Mouse (Mus musculus): ENCODE results near the gene Grik4. TPM values are rescaled to one million over a fixed set of nuclear protein-coding genes. Genes with fewer than 3 reads are reported as not detected.

Grik4 gene
- polyA plus RNA-seq, 1 experiment from 2014 or later: 0.57 TPM

- Histone ChIP-seq H3K27ac (ENCODE audit: low read length) (no peak overlapping the region), H3K36me3 (ENCODE audit: control insufficient read depth, insufficient read depth, low read length) (no peaks in the 10 kb centered on the region), H3K9me3 (replicated peaks; ENCODE audit: control insufficient read depth, low read length) (no peaks in the 10 kb centered on the region), H3K9ac (ENCODE audit: low read length) (no peak overlapping the region), H3K4me1 (ENCODE audit: control insufficient read depth, insufficient read depth, low read length) (peaks cover 4% of the 10 kb centered on the region), H3K4me3 (replicated peaks; ENCODE audit: low read length) (no peak overlapping the region), H3K27me3 (ENCODE audit: control insufficient read depth, insufficient read depth, low read length) (0 out of 2 replicates have a peak, but pooled peaks cover 2% of the 10 kb centered on the region), H3K4me2 (ENCODE audit: low read depth, low read length) (no peak overlapping the region)
- 65% methylated on average over 1 of the region's 1 CpGs for WGBS
- no peak for ATAC-seq (ENCODE audit: insufficient read depth, low FRiP score)
Observed at GRCm38 (mm10) chr9:42948381-42948780, 4.1 kb upstream of the Grik4 start.

GRCm38 (mm10) chr9:42945174-42945573 lies 881 bp upstream of the Grik4 start:
- Histone ChIP-seq H3K4me2 (ENCODE audit: low read depth, low read length) (peak overlapping the region; percentile 100; the same call in 1 of the 2 replicates), H3K27ac (ENCODE audit: low read length) (no peak overlapping the region), H3K27me3 (ENCODE audit: control insufficient read depth, insufficient read depth, low read length) (0 out of 2 replicates have a peak, but pooled peaks cover 2% of the 10 kb centered on the region), H3K36me3 (ENCODE audit: control insufficient read depth, insufficient read depth, low read length) (no peaks in the 10 kb centered on the region), H3K9me3 (replicated peaks; ENCODE audit: control insufficient read depth, low read length) (no peaks in the 10 kb centered on the region), H3K4me1 (ENCODE audit: control insufficient read depth, insufficient read depth, low read length) (peaks cover 9% of the 10 kb centered on the region), H3K4me3 (replicated peaks; ENCODE audit: low read length) (no peak overlapping the region), H3K9ac (ENCODE audit: low read length) (no peak overlapping the region)
- WGBS: 66% methylated on average over 7 of the region's 7 CpGs
- ATAC-seq (ENCODE audit: insufficient read depth, low FRiP score): no peak

GRCm38 (mm10) chr9:42944536-42945006 lies 278 bp upstream of the Grik4 start:
- Histone ChIP-seq H3K4me3 (replicated peaks; ENCODE audit: low read length) (peak overlapping the region; percentile 71), H3K9ac (ENCODE audit: low read length) (peak overlapping the region; percentile 70), H3K27me3 (ENCODE audit: control insufficient read depth, insufficient read depth, low read length) (0 out of 2 replicates have a peak, but pooled peaks cover 2% of the 10 kb centered on the region), H3K4me2 (ENCODE audit: low read depth, low read length) (peak overlapping the region; percentile 100), H3K36me3 (ENCODE audit: control insufficient read depth, insufficient read depth, low read length) (no peaks in the 10 kb centered on the region), H3K9me3 (replicated peaks; ENCODE audit: control insufficient read depth, low read length) (no peaks in the 10 kb centered on the region), H3K27ac (ENCODE audit: low read length) (no peak overlapping the region), H3K4me1 (ENCODE audit: control insufficient read depth, insufficient read depth, low read length) (peaks cover 9% of the 10 kb centered on the region)
- ATAC-seq (ENCODE audit: insufficient read depth, low FRiP score): peak; percentile 92
- under 1% methylated on average over 52 of the region's 52 CpGs for WGBS

- no peaks in the 10 kb centered on the region for H3K9me3 ChIP-seq (replicated peaks; ENCODE audit: control insufficient read depth, low read length)
- H3K36me3 ChIP-seq (ENCODE audit: control insufficient read depth, insufficient read depth, low read length): no peaks in the 10 kb centered on the region
- peak overlapping the region; percentile 100 for H3K4me2 ChIP-seq (ENCODE audit: low read depth, low read length)
- H3K4me1 ChIP-seq (ENCODE audit: control insufficient read depth, insufficient read depth, low read length): peaks cover 9% of the 10 kb centered on the region
- ATAC-seq (ENCODE audit: insufficient read depth, low FRiP score): no peak
- H3K4me3 ChIP-seq (replicated peaks; ENCODE audit: low read length): peak overlapping the region; percentile 71
- peak overlapping the region; percentile 70; the same call in 1 of the 2 replicates for H3K9ac ChIP-seq (ENCODE audit: low read length)
- H3K27ac ChIP-seq (ENCODE audit: low read length): no peak overlapping the region
- 0 out of 2 replicates have a peak, but pooled peaks cover 2% of the 10 kb centered on the region for H3K27me3 ChIP-seq (ENCODE audit: control insufficient read depth, insufficient read depth, low read length)
- WGBS: 11% methylated on average over 9 of the region's 9 CpGs
Observed at GRCm38 (mm10) chr9:42943057-42943529, 1.2 kb downstream of the Grik4 start.

- Histone ChIP-seq H3K36me3 (ENCODE audit: control insufficient read depth, insufficient read depth, low read length) (no peaks in the 10 kb centered on the region), H3K27ac (ENCODE audit: low read length) (no peak overlapping the region), H3K4me1 (ENCODE audit: control insufficient read depth, insufficient read depth, low read length) (peaks cover 9% of the 10 kb centered on the region), H3K4me2 (ENCODE audit: low read depth, low read length) (no peak overlapping the region), H3K4me3 (replicated peaks; ENCODE audit: low read length) (no peak overlapping the region), H3K9ac (ENCODE audit: low read length) (no peak overlapping the region), H3K27me3 (ENCODE audit: control insufficient read depth, insufficient read depth, low read length) (0 out of 2 replicates have a peak, but pooled peaks cover 2% of the 10 kb centered on the region), H3K9me3 (replicated peaks; ENCODE audit: control insufficient read depth, low read length) (no peaks in the 10 kb centered on the region)
- WGBS: 53% methylated on average over 4 of the region's 4 CpGs
- ATAC-seq (ENCODE audit: insufficient read depth, low FRiP score): no peak
Observed at GRCm38 (mm10) chr9:42942148-42942547, 2.1 kb downstream of the Grik4 start.

- no peak overlapping the region for H3K4me2 ChIP-seq (ENCODE audit: low read depth, low read length)
- H3K27ac ChIP-seq (ENCODE audit: low read length): no peak overlapping the region
- H3K4me3 ChIP-seq (replicated peaks; ENCODE audit: low read length): no peak overlapping the region
- H3K9ac ChIP-seq (ENCODE audit: low read length): no peak overlapping the region
- no peaks in the 10 kb centered on the region for H3K9me3 ChIP-seq (replicated peaks; ENCODE audit: control insufficient read depth, low read length)
- no peaks in the 10 kb centered on the region for H3K4me1 ChIP-seq (ENCODE audit: control insufficient read depth, insufficient read depth, low read length)
- WGBS: 31% methylated on average over 7 of the region's 7 CpGs
- no peaks in the 10 kb centered on the region for H3K27me3 ChIP-seq (ENCODE audit: control insufficient read depth, insufficient read depth, low read length)
- ATAC-seq (ENCODE audit: insufficient read depth, low FRiP score): no peak; the same call in 1 of the 2 replicates
- H3K36me3 ChIP-seq (ENCODE audit: control insufficient read depth, insufficient read depth, low read length): no peaks in the 10 kb centered on the region
Observed at GRCm38 (mm10) chr9:42932146-42932545, 12.1 kb downstream of the Grik4 start.

GRCm38 (mm10) chr9:42927498-42927897 lies 16.8 kb downstream of the Grik4 start:
- H3K4me1 ChIP-seq (ENCODE audit: control insufficient read depth, insufficient read depth, low read length): no peaks in the 10 kb centered on the region
- no peaks in the 10 kb centered on the region for H3K9me3 ChIP-seq (replicated peaks; ENCODE audit: control insufficient read depth, low read length)
- no peak overlapping the region for H3K27ac ChIP-seq (ENCODE audit: low read length)
- WGBS: 51% methylated on average over 10 of the region's 10 CpGs
- no peaks in the 10 kb centered on the region for H3K36me3 ChIP-seq (ENCODE audit: control insufficient read depth, insufficient read depth, low read length)
- no peak for ATAC-seq (ENCODE audit: insufficient read depth, low FRiP score)
- H3K4me3 ChIP-seq (replicated peaks; ENCODE audit: low read length): no peak overlapping the region
- no peak overlapping the region for H3K9ac ChIP-seq (ENCODE audit: low read length)
- no peaks in the 10 kb centered on the region for H3K27me3 ChIP-seq (ENCODE audit: control insufficient read depth, insufficient read depth, low read length)
- H3K4me2 ChIP-seq (ENCODE audit: low read depth, low read length): no peak overlapping the region

- no peak overlapping the region for H3K27ac ChIP-seq (ENCODE audit: low read length)
- no peaks in the 10 kb centered on the region for H3K36me3 ChIP-seq (ENCODE audit: control insufficient read depth, insufficient read depth, low read length)
- H3K4me3 ChIP-seq (replicated peaks; ENCODE audit: low read length): no peak overlapping the region
- no peak for ATAC-seq (ENCODE audit: insufficient read depth, low FRiP score)
- no peaks in the 10 kb centered on the region for H3K4me1 ChIP-seq (ENCODE audit: control insufficient read depth, insufficient read depth, low read length)
- WGBS: 57% methylated on average over 6 of the region's 6 CpGs
- no peaks in the 10 kb centered on the region for H3K9me3 ChIP-seq (replicated peaks; ENCODE audit: control insufficient read depth, low read length)
- H3K27me3 ChIP-seq (ENCODE audit: control insufficient read depth, insufficient read depth, low read length): no peaks in the 10 kb centered on the region
- H3K4me2 ChIP-seq (ENCODE audit: low read depth, low read length): no peak overlapping the region
- no peak overlapping the region for H3K9ac ChIP-seq (ENCODE audit: low read length)
Observed at GRCm38 (mm10) chr9:42926564-42926963, 17.7 kb downstream of the Grik4 start.

- Histone ChIP-seq H3K9ac (ENCODE audit: low read length) (no peak overlapping the region), H3K27ac (ENCODE audit: low read length) (no peak overlapping the region), H3K4me1 (ENCODE audit: control insufficient read depth, insufficient read depth, low read length) (no peaks in the 10 kb centered on the region), H3K4me3 (replicated peaks; ENCODE audit: low read length) (no peak overlapping the region), H3K27me3 (ENCODE audit: control insufficient read depth, insufficient read depth, low read length) (no peaks in the 10 kb centered on the region), H3K36me3 (ENCODE audit: control insufficient read depth, insufficient read depth, low read length) (no peaks in the 10 kb centered on the region), H3K9me3 (replicated peaks; ENCODE audit: control insufficient read depth, low read length) (no peaks in the 10 kb centered on the region), H3K4me2 (ENCODE audit: low read depth, low read length) (no peak overlapping the region)
- no peak for ATAC-seq (ENCODE audit: insufficient read depth, low FRiP score)
- WGBS: 56% methylated on average over 4 of the region's 4 CpGs
Observed at GRCm38 (mm10) chr9:42921830-42922229, 22.5 kb downstream of the Grik4 start.
